Mouse (Mus musculus) adrenal gland, adult 8-10 months (tissue): ENCODE data around the gene Gtf2e1. TPM values are rescaled to one million over a fixed set of nuclear protein-coding genes. Genes with fewer than 3 reads are reported as not detected.

ENCODE experiments used
- DNase-seq: peaks from one replicate; pipeline ENCODE4 v3.0.0; 2022
- total RNA-seq, 4 experiments: library from RNA; stranded (reverse); gene quantifications; 2 replicates each; pipeline ENCODE4 v1.2.4; 2022

Gtf2e1 gene
- total RNA-seq, 4 experiments from 2014 or later: 15.4 to 17.8 (median 17.0) TPM

DNA sequence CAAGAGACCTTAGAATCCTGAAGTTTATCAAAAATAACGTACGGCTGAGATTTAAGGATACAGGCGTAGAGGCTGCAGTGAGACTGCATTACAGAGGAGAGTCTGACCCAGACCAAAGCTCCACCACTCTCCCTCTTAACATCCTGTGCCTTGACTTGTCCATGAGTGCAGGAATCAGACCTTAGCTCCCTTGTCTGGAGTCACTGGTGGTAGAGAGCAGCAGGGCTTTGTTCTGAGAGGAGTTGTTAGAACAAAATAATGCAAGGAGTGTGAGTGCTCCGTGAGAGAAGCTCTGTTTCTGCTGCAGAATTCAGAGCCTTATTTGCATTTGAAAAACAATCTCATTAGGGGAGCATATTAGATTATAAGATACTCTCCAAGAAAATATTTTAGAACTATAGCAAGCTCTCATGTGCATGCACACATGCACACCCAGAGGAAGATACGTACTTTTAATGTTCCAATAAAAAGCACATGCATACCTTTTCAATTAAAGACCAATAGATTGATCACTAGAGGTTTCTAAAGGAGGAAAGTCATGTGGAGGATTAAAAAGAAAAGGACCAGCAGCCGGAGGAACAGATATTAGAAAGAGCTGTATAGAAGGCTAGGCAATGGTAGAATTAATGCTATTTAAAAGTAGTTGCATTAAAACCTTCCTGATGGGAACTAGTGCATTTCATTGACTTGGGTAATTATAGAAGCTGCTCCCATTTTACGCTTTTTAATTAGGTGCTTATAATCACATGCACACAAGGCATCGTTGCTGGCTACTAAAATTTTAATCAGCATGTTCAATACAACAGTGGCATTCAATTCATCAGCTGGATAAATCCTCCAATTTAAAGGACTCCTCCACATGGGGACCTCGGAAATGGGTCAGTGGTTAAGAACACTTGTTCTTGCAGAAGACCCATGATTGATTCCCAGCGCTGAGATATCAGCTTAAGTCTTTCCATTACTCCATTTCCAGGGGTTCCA lies 61.0 kb downstream of the Gtf2e1 start:
- DNase-seq: no peak

DNA sequence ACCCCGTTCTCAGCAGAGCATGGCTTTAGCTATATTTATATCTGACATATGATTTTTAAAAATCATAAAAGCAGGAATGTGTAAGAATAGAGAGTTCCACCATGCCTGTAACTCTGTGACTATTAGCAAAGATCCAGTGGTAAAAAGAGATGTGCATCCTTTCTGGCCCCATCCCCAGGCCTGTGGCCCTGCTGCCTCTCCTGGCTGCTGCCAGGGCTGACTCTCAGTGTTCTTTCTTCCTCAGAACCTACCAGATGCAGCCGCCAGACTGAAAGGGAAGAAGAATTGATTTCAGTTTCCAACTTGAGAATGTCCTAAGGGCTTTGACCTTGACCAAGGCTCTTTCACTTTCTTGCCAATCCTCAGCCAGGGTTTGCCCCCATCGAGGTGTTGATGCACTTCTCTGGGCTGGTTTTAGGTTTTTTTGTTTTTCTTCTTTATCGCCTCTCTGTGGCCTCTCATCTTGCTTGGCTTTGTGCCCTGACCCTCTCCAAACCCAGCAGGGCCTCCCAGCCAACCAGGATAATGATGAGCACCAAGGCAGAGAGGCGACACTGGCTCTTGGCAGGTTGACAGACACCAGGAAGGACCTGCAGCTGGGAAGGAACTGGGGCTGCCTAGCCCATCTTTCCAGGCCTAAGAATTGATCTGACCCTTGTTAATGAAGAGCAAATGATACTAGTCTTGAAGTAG lies 66.8 kb downstream of the Gtf2e1 start:
- DNase-seq: peak; percentile 13

DNA sequence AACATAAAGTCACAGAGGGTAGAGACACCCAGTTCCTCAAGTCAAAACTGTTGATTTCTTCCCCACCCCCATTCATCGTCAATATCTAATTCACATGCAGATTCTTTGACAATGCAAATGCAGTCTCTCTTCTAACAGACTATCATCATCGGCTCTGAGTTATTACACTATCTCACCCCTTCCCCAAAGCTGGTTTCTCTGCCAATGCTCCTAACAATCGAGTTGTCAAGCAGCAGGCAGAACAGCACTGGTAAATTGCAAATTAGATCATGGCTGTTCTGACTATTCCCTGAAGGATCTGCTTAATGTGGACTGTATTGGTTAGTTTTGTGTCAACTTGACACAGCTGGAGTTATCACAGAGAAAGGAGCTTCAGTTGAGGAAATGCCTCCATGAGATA lies 70.0 kb downstream of the Gtf2e1 start:
- DNase-seq: no peak

DNA sequence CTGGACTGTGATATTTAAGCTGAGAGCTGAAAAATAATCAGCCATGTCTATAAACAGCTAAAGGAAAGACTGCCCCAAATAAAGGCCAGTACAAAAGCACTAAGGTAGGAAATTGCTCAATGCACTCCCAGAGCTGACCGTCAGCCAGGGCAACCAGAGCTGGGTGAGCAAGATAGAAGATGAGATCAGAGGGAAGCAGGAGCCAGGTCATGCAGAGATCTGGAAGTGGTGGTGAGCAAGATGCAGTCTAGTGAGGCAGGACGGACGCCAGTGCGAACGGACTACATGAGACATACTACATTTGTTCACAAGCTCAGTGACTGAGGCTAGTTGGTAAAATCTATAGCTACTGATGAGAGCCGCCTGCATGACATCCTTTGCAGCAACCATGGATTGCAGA lies 75.6 kb downstream of the Gtf2e1 start:
- no peak for DNase-seq

DNA sequence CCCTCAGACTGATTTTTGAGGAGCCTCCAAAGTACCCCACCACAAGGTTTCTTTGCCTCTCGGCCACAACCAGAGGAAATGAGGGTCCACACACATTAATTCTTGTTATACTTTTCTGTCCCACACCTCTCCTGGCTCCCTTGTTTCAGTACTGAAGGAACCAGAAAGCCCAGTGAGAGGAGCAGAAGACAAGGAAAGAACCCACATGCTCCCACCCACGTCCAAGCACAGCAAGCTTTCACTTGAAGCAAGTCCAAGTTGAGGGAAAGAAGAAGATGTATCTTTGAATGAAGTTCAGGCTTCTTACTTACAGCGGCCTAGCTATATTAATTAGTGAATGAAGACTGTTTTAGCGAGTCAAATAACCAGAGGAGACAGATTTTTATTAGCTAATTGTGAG lies 76.7 kb downstream of the Gtf2e1 start:
- DNase-seq: no peak

DNA sequence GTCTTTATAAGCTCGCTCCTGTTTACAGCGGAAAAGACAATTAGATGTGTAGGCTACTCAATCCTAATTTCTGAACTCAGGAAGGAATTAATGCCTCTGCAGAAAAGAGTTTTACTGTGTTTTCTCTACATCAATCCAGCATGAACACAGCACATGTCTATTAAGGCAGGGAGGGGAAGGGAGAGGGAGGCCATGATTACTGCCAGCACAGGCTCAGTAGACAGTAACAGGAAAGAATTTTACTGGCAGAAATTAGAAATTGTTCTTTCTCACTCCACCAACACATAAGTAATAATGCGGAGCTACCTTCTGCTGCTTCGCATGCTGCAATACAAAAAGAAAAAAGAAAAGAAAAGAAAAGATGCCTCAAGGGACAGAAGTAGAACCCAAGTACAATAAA lies 78.0 kb downstream of the Gtf2e1 start:
- DNase-seq: no peak

Other genes starting within 250 kb of the Gtf2e1 start
- 10 to 100 TPM in 1 of 4 experiments, 1 to 10 TPM in 3; 2.2 to 12.5 (median 5.3) TPM for gene Stxbp5l, start 154.8 kb downstream of the Gtf2e1 start, total RNA-seq
- 10 to 100 TPM in 2 of 4 experiments, 1 to 10 TPM in 2; 9.3 to 15.2 (median 10.7) TPM for gene Rabl3, start 96 bp upstream of the Gtf2e1 start, total RNA-seq
- gene Hgd, start 40.4 kb upstream of the Gtf2e1 start, total RNA-seq: under 1 TPM in 3 of 4 experiments, not detected in 1; 0.45 to 0.86 (median 0.52) TPM
- 10 to 100 TPM; 87.1 to 97.1 (median 92.0) TPM for gene Ndufb4, start 114.7 kb upstream of the Gtf2e1 start, total RNA-seq
- 10 to 100 TPM; 21.2 to 45.6 (median 33.8) TPM for gene Fstl1, start 237.1 kb upstream of the Gtf2e1 start, total RNA-seq